Mouse (Mus musculus): ENCODE results near the gene Irf1.
"Not testable (repeated sequence)": the region's sequence is repeated elsewhere in the genome, so short reads cannot be mapped to it uniquely, and the experiment has no call there.

GRCm38 (mm10) chr11:53758033-53758432 lies 11.8 kb upstream of the Irf1 start:
- TF ChIP-seq POLR2A (IDR thresholded peaks at IDR 0.05; ENCODE audit: insufficient read length, low read depth); MAX (IDR thresholded peaks at IDR 0.05; ENCODE audit: low read depth); MYOG (IDR thresholded peaks at IDR 0.05; ENCODE audit: control insufficient read depth in 1 of 3, insufficient read depth in 1 of 3, insufficient read length in 2 of 3, low read depth in 2 of 3); USF1 (IDR thresholded peaks at IDR 0.05; ENCODE audit: low read depth); TCF12 (IDR thresholded peaks at IDR 0.05; ENCODE audit: insufficient read depth, poor library complexity, severe bottlenecking); POLR2AphosphoS2 (IDR thresholded peaks at IDR 0.05; ENCODE audit: insufficient read length, low read depth); TCF3 (IDR thresholded peaks at IDR 0.05; ENCODE audit: insufficient read length, low read depth); E2F4 (IDR thresholded peaks at IDR 0.05; ENCODE audit: insufficient read depth): not testable (repeated sequence)

Data from myocyte (in vitro differentiated cells).